Mouse (Mus musculus) CH12.LX (cell line): ENCODE results near the gene Entpd1. TPM values are rescaled to one million over a fixed set of nuclear protein-coding genes. Genes with fewer than 3 reads are reported as not detected.

Source experiments
- DNase-seq: peaks from one replicate; pipeline ENCODE4 v3.0.0-alpha.2; 2013; ENCODE audit errors: extremely low read depth
- H3K27ac ChIP-seq: 2 replicates; pipeline ENCODE4 v1.5.1; 2012; ENCODE audit warnings: low read depth, mild to moderate bottlenecking, control low read depth, moderate library complexity; ENCODE audit not compliant: insufficient read depth
- H3K27me3 ChIP-seq: replicated peaks from 2 replicates; pipeline ENCODE3; 2012; ENCODE audit warnings: inconsistent platforms
- H3K36me3 ChIP-seq, 2 experiments: replicated peaks in 1 of 2; 2 replicates each; pipeline versions ENCODE3 to v1.6.1; 2012; ENCODE audit warnings: inconsistent platforms in 1 of 2, low read length in 1 of 2, mild to moderate bottlenecking in 1 of 2, mixed read lengths in 1 of 2, moderate library complexity in 1 of 2; ENCODE audit not compliant: control insufficient read depth in 1 of 2, insufficient read depth in 1 of 2
- H3K4me1 ChIP-seq, 2 experiments: 2 replicates each; pipeline ENCODE4 v1.6.1; 2012; ENCODE audit warnings: inconsistent platforms in 1 of 2, moderate library complexity in 1 of 2; ENCODE audit not compliant: insufficient read depth in 2 of 2, control insufficient read depth in 1 of 2
- H3K4me2 ChIP-seq: 2 replicates; pipeline ENCODE4 v1.6.1; 2012; ENCODE audit warnings: low read depth, mild to moderate bottlenecking, control low read depth; ENCODE audit not compliant: poor library complexity, insufficient read depth, severe bottlenecking
- H3K4me3 ChIP-seq, 3 experiments: fragments of 150-350 bp in 1 of 3; sonication (generic) in 1 of 3; replicated peaks in 1 of 3; 2 replicates each; pipeline versions ENCODE3 to v1.5.1; 2011 to 2012; ENCODE audit warnings: low read depth in 2 of 3, low read length in 2 of 3, mild to moderate bottlenecking in 2 of 3, moderate library complexity in 2 of 3, control low read depth in 1 of 3, improper control_type of control experiment in 1 of 3, inconsistent platforms in 1 of 3, mixed read lengths in 1 of 3; ENCODE audit not compliant: poor library complexity in 1 of 3
- H3K79me2 ChIP-seq: replicated peaks from 2 replicates; pipeline ENCODE4 v1.6.1; 2012; ENCODE audit warnings: mild to moderate bottlenecking, moderate library complexity; ENCODE audit not compliant: control insufficient read depth, poor library complexity, insufficient read depth, severe bottlenecking; ENCODE audit errors: extremely low read depth
- H3K9ac ChIP-seq: 2 replicates; pipeline ENCODE4 v1.6.1; 2012; ENCODE audit warnings: low read depth, mild to moderate bottlenecking, control low read depth, moderate library complexity; ENCODE audit not compliant: insufficient read depth
- H3K9me3 ChIP-seq: replicated peaks from 2 replicates; pipeline ENCODE3; 2012; ENCODE audit warnings: low read length, inconsistent platforms, mixed read lengths
- CHD1 ChIP-seq: IDR thresholded peaks from 2 replicates; pipeline ENCODE4 v1.6.1; 2012; ENCODE audit warnings: low read depth, low read length, improper control_type of control experiment, inconsistent platforms
- CTCF ChIP-seq, 2 experiments: IDR thresholded peaks in 1 of 2; conservative IDR thresholded peaks in 1 of 2; 2 replicates each; pipeline ENCODE4 v1.5.1; 2011 to 2012; ENCODE audit warnings: low read depth in 2 of 2, low read length in 2 of 2, improper control_type of control experiment in 1 of 2, inconsistent platforms in 1 of 2, mild to moderate bottlenecking in 1 of 2, moderate library complexity in 1 of 2
- ELF1 ChIP-seq: IDR thresholded peaks from 2 replicates; pipeline ENCODE4 v1.6.1; 2014; ENCODE audit warnings: low read depth, mild to moderate bottlenecking, inconsistent platforms, low read length, improper control_type of control experiment
- GABPA ChIP-seq: IDR thresholded peaks from 2 replicates; pipeline ENCODE4 v1.6.1; 2012; ENCODE audit warnings: low read depth, low read length, improper control_type of control experiment, inconsistent platforms; ENCODE audit not compliant: insufficient replicate concordance
- IRF4 ChIP-seq: IDR thresholded peaks from 2 replicates; pipeline ENCODE4 v1.6.1; 2014; ENCODE audit warnings: low read depth, mild to moderate bottlenecking, inconsistent platforms, low read length, improper control_type of control experiment
- MAFK ChIP-seq: IDR thresholded peaks from 2 replicates; pipeline ENCODE4 v1.6.1; 2011; ENCODE audit warnings: low read length, improper control_type of control experiment; ENCODE audit not compliant: insufficient replicate concordance
- MAX ChIP-seq: IDR thresholded peaks from 2 replicates; pipeline ENCODE4 v1.6.1; 2011; ENCODE audit warnings: low read length, improper control_type of control experiment
- MEF2A ChIP-seq: IDR thresholded peaks from 2 replicates; pipeline ENCODE4 v1.6.1; 2014; ENCODE audit warnings: low read depth, mild to moderate bottlenecking, inconsistent platforms, low read length, improper control_type of control experiment, borderline replicate concordance
- NELFE ChIP-seq: IDR thresholded peaks from 2 replicates; pipeline ENCODE4 v1.6.1; 2011; ENCODE audit warnings: low read depth, low read length, improper control_type of control experiment
- PAX5 ChIP-seq: IDR thresholded peaks from 2 replicates; pipeline ENCODE4 v1.6.1; 2012; ENCODE audit warnings: low read length, inconsistent platforms, mixed read lengths
- POLR2AphosphoS2 ChIP-seq: IDR thresholded peaks from 2 replicates; pipeline ENCODE4 v1.6.1; 2011; ENCODE audit warnings: low read depth, low read length, improper control_type of control experiment
- RAD21 ChIP-seq: IDR thresholded peaks from 2 replicates; pipeline ENCODE4 v1.6.1; 2011; ENCODE audit warnings: low read depth, mild to moderate bottlenecking, low read length, improper control_type of control experiment, moderate library complexity
- SIN3A ChIP-seq: IDR thresholded peaks from 2 replicates; pipeline ENCODE4 v1.6.1; 2012; ENCODE audit warnings: low read length, improper control_type of control experiment, inconsistent platforms
- UBTF ChIP-seq: IDR thresholded peaks from 2 replicates; pipeline ENCODE4 v1.6.1; 2012; ENCODE audit warnings: low read depth, mild to moderate bottlenecking, inconsistent platforms, low read length, improper control_type of control experiment, moderate library complexity
- USF1 ChIP-seq: IDR thresholded peaks from 2 replicates; pipeline ENCODE4 v1.6.1; 2014; ENCODE audit warnings: low read depth, mild to moderate bottlenecking, inconsistent platforms, low read length, improper control_type of control experiment
- USF2 ChIP-seq: conservative IDR thresholded peaks from 2 replicates; pipeline ENCODE4 v1.6.1; 2011; ENCODE audit warnings: low read depth, low read length, improper control_type of control experiment
- ZC3H11A ChIP-seq: IDR thresholded peaks from 2 replicates; pipeline ENCODE4 v1.6.1; 2012; ENCODE audit warnings: low read depth, mild to moderate bottlenecking, inconsistent platforms, low read length, improper control_type of control experiment
- ZKSCAN1 ChIP-seq: IDR thresholded peaks from 2 replicates; pipeline ENCODE4 v1.6.1; 2012; ENCODE audit warnings: low read depth, inconsistent platforms, low read length, improper control_type of control experiment, borderline replicate concordance
- ZNF384 ChIP-seq: IDR thresholded peaks from 2 replicates; pipeline ENCODE4 v1.6.1; 2012; ENCODE audit warnings: low read depth, low read length, improper control_type of control experiment, inconsistent platforms
- dilution Hi-C: fragments of 300-500 bp; cut with MboI; formaldehyde crosslinking; loops from 2 replicates; pipeline ENCODE4 v1.14.3; 2020; ENCODE audit warnings: low sequenced_read_pairs; ENCODE audit not compliant: extremely low pct_unique_long_range_greater_than_20kb, extremely low pct_ligation_motif_present
- in situ Hi-C: fragments of 300-500 bp; cut with MboI; formaldehyde crosslinking; loops from 3 replicates; pipeline ENCODE4 v1.14.3; 2019; ENCODE audit warnings: low sequenced_read_pairs, low pct_ligation_motif_present, low pct_unique_long_range_greater_than_20kb, mixed read lengths
- polyA plus RNA-seq: library from polyadenylated mRNA; unstranded; fragments of >175 nt; gene quantifications from 2 replicates; pipeline ENCODE4 v1.2.1, GENCODE M21; 2012; ENCODE audit warnings: low read depth; ENCODE audit not compliant: insufficient read length
- total RNA-seq, 2 experiments: library from RNA; depleted of rRNA; stranded (reverse); fragments of 300-350 nt in 1 of 2; fragments of >200 nt in 1 of 2; gene quantifications; 2 replicates each; pipeline ENCODE4 v1.2.3; 2012 to 2014

Entpd1 gene
- total and polyA plus RNA-seq, 3 experiments, result 14.7 to 21.2 (median 19.5) TPM

GRCm38 (mm10) chr19:40665778-40666177 lies 53.6 kb downstream of the Entpd1 start:
- in situ Hi-C loops, result no loop called here
- DNase-seq, result no peak
- dilution Hi-C loops, result no loop called here
- Histone ChIP-seq H3K4me3 (no peak overlapping the region), H3K36me3 (peaks cover 11 to 50% of the 10 kb centered on the region in 2 experiments), H3K4me2 (no peak overlapping the region), H3K27me3 (no peaks in the 10 kb centered on the region), H3K27ac (no peak overlapping the region), H3K79me2 (peaks cover 13% of the 10 kb centered on the region), H3K9ac (no peak overlapping the region), H3K4me1 (peaks cover 0 to 58% of the 10 kb centered on the region in 2 experiments; a peak in 3 of 4 replicates), H3K9me3 (no peaks in the 10 kb centered on the region)
- TF ChIP-seq CTCF (conservative IDR thresholded peaks at IDR 0.05 in 1 of 2, IDR thresholded peaks at IDR 0.05 in 1 of 2; ENCODE audit: low read depth in 2 of 2, low read length in 2 of 2) (no peak), IRF4 (no peak), ELF1 (no peak), USF1 (no peak), SIN3A (no peak), ZC3H11A (no peak)

GRCm38 (mm10) chr19:40667111-40667510 lies 54.9 kb downstream of the Entpd1 start:
- H3K4me1 ChIP-seq, result peaks cover 0 to 60% of the 10 kb centered on the region in 2 experiments; a peak in 3 of 4 replicates

GRCm38 (mm10) chr19:40675329-40675728 lies 63.2 kb downstream of the Entpd1 start:
- no peak overlapping the region for H3K4me2 ChIP-seq
- H3K36me3 ChIP-seq, result peaks cover 0 to 41% of the 10 kb centered on the region in 2 experiments
- no peak overlapping the region for H3K4me3 ChIP-seq
- in situ Hi-C loops (loop anchor here (5.0 kb wide), 1 partner anchor 47 kb away; no protein-coding TSS in a partner anchor), dilution Hi-C loops (no loop called here)
- no peak for DNase-seq
- TF ChIP-seq MAFK (peak; percentile 92), RAD21 (no peak), SIN3A (no peak)
- H3K9ac ChIP-seq, result no peak overlapping the region
- no peak overlapping the region for H3K27ac ChIP-seq
- no peaks in the 10 kb centered on the region for H3K27me3 ChIP-seq
- peaks cover 16 to 75% of the 10 kb centered on the region in 2 experiments for H3K4me1 ChIP-seq
- H3K79me2 ChIP-seq, result peaks cover 16% of the 10 kb centered on the region
- H3K9me3 ChIP-seq, result no peaks in the 10 kb centered on the region

More at GRCm38 (mm10) chr19:40667111-40667510, 54.9 kb downstream of the Entpd1 start:
- TF ChIP-seq POLR2AphosphoS2 (no peak), CHD1 (no peak), USF2 (no peak), IRF4 (no peak), MAFK (no peak), UBTF (no peak), ZNF384 (no peak), RAD21 (no peak), PAX5 (no peak), GABPA (no peak), NELFE (no peak), MAX (no peak), ZKSCAN1 (no peak), MEF2A (no peak), ELF1 (no peak)
- Histone ChIP-seq H3K4me3 (no peak overlapping the region), H3K9me3 (no peaks in the 10 kb centered on the region), H3K36me3 (peaks cover 11 to 60% of the 10 kb centered on the region in 2 experiments), H3K4me2 (no peak overlapping the region), H3K79me2 (peaks cover 12% of the 10 kb centered on the region), H3K9ac (no peak overlapping the region), H3K27me3 (no peaks in the 10 kb centered on the region), H3K27ac (no peak overlapping the region)
- dilution Hi-C loops, result no loop called here
- DNase-seq, result no peak
- in situ Hi-C loops, result no loop called here
